Mouse (Mus musculus): ENCODE measurements around the gene Ksr1. TPM values are rescaled to one million over a fixed set of nuclear protein-coding genes. Genes with fewer than 3 reads are reported as not detected.
A peak's percentile ranks its signal among the peaks of the same experiment; 100 is the strongest.

The Ksr1 gene
- polyA plus RNA-seq, 1 experiment from 2014 or later = 3.8 TPM

- Histone ChIP-seq H3K9ac (replicated peaks; ENCODE audit: low read depth, low read length) (no peak overlapping the region), H3K4me1 (ENCODE audit: control insufficient read depth, insufficient read depth, low read length) (peaks cover 7% of the 10 kb centered on the region; the same call in 1 of the 2 replicates), H3K36me3 (ENCODE audit: control insufficient read depth, insufficient read depth, low read length) (no peaks in the 10 kb centered on the region), H3K27me3 (ENCODE audit: control insufficient read depth, insufficient read depth, low read length) (no peaks in the 10 kb centered on the region), H3K9me3 (ENCODE audit: control insufficient read depth, low read depth, low read length) (no peaks in the 10 kb centered on the region), H3K27ac (ENCODE audit: low read length) (peak overlapping the region; percentile 48; the same call in 1 of the 2 replicates), H3K4me2 (replicated peaks; ENCODE audit: low read depth, low read length) (no peak overlapping the region), H3K4me3 (ENCODE audit: low read depth, low read length) (no peak overlapping the region)
- WGBS = 51% methylated on average over 8 of the region's 8 CpGs
- no peak for ATAC-seq (ENCODE audit: insufficient number of reproducible peaks, insufficient read depth, low FRiP score, low read depth)
These were observed 99.5 kb downstream of the Ksr1 start for GRCm38 (mm10) chr11:79046561-79047155.

DNA sequence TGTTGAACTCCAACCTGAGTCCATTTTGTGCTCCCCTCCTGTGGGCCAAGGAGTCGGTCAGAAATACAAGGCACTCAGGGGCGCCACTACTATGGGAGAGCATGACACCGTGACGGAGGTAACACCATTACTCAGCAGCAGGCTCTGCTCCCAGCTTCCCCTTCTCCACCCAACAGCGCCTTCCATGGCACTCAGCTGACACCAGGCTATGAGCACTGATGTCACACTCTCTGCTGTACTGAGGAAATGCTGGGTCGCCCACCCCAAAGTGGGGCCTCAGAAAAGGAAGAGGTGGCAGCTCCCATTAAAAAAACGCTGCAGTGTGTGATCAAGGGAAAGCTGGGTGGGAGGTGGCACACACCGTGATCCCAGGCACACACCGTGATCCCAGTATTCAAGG, 101.0 kb downstream of the Ksr1 start:
- Histone ChIP-seq H3K9ac (replicated peaks; ENCODE audit: low read depth, low read length) (no peak overlapping the region), H3K4me1 (ENCODE audit: control insufficient read depth, insufficient read depth, low read length) (peaks cover 7% of the 10 kb centered on the region; the same call in 1 of the 2 replicates), H3K27me3 (ENCODE audit: control insufficient read depth, insufficient read depth, low read length) (no peaks in the 10 kb centered on the region), H3K4me2 (replicated peaks; ENCODE audit: low read depth, low read length) (no peak overlapping the region), H3K27ac (ENCODE audit: low read length) (no peak overlapping the region), H3K9me3 (ENCODE audit: control insufficient read depth, low read depth, low read length) (no peaks in the 10 kb centered on the region), H3K36me3 (ENCODE audit: control insufficient read depth, insufficient read depth, low read length) (no peaks in the 10 kb centered on the region; the same call in 1 of the 2 replicates), H3K4me3 (ENCODE audit: low read depth, low read length) (no peak overlapping the region)
- WGBS = 90% methylated on average over 9 of the region's 9 CpGs
- ATAC-seq (ENCODE audit: insufficient number of reproducible peaks, insufficient read depth, low FRiP score, low read depth) = no peak

- H3K27me3 ChIP-seq (ENCODE audit: control insufficient read depth, insufficient read depth, low read length) = no peaks in the 10 kb centered on the region
- ATAC-seq (ENCODE audit: insufficient number of reproducible peaks, insufficient read depth, low FRiP score, low read depth) = no peak
These were observed 101.4 kb downstream of the Ksr1 start for GRCm38 (mm10) chr11:79044798-79045197.

GRCm38 (mm10) chr11:79041908-79042430, 104.2 kb downstream of the Ksr1 start:
- Histone ChIP-seq H3K4me1 (ENCODE audit: control insufficient read depth, insufficient read depth, low read length) (peaks cover 2% of the 10 kb centered on the region; the same call in 1 of the 2 replicates), H3K4me2 (replicated peaks; ENCODE audit: low read depth, low read length) (no peak overlapping the region), H3K27ac (ENCODE audit: low read length) (no peak overlapping the region), H3K4me3 (ENCODE audit: low read depth, low read length) (no peak overlapping the region), H3K9me3 (ENCODE audit: control insufficient read depth, low read depth, low read length) (no peaks in the 10 kb centered on the region), H3K9ac (replicated peaks; ENCODE audit: low read depth, low read length) (no peak overlapping the region), H3K36me3 (ENCODE audit: control insufficient read depth, insufficient read depth, low read length) (no peaks in the 10 kb centered on the region; the same call in 1 of the 2 replicates), H3K27me3 (ENCODE audit: control insufficient read depth, insufficient read depth, low read length) (no peaks in the 10 kb centered on the region)
- no peak for ATAC-seq (ENCODE audit: insufficient number of reproducible peaks, insufficient read depth, low FRiP score, low read depth)
- 80% methylated on average over 14 of the region's 14 CpGs for WGBS

More at GRCm38 (mm10) chr11:79044798-79045197, 101.4 kb downstream of the Ksr1 start:
- Histone ChIP-seq H3K4me3 (ENCODE audit: low read depth, low read length) (no peak overlapping the region), H3K9ac (replicated peaks; ENCODE audit: low read depth, low read length) (no peak overlapping the region), H3K9me3 (ENCODE audit: control insufficient read depth, low read depth, low read length) (no peaks in the 10 kb centered on the region), H3K4me1 (ENCODE audit: control insufficient read depth, insufficient read depth, low read length) (peaks cover 7% of the 10 kb centered on the region; the same call in 1 of the 2 replicates), H3K4me2 (replicated peaks; ENCODE audit: low read depth, low read length) (no peak overlapping the region), H3K27ac (ENCODE audit: low read length) (no peak overlapping the region), H3K36me3 (ENCODE audit: control insufficient read depth, insufficient read depth, low read length) (no peaks in the 10 kb centered on the region; the same call in 1 of the 2 replicates)
- 93% methylated on average over 25 of the region's 25 CpGs for whole genome bisulfite sequencing

- ATAC-seq (ENCODE audit: insufficient number of reproducible peaks, insufficient read depth, low FRiP score, low read depth) = no peak
- 55% methylated on average over 2 of the region's 2 CpGs for WGBS
These were observed 106.7 kb downstream of the Ksr1 start for GRCm38 (mm10) chr11:79039488-79039887.

GRCm38 (mm10) chr11:79037555-79037954, 108.7 kb downstream of the Ksr1 start:
- H3K9ac ChIP-seq (replicated peaks; ENCODE audit: low read depth, low read length) = no peak overlapping the region
- H3K9me3 ChIP-seq (ENCODE audit: control insufficient read depth, low read depth, low read length) = no peaks in the 10 kb centered on the region
- H3K4me2 ChIP-seq (replicated peaks; ENCODE audit: low read depth, low read length) = no peak overlapping the region
- 86% methylated on average over 12 of the region's 12 CpGs for WGBS
- no peaks in the 10 kb centered on the region for H3K27me3 ChIP-seq (ENCODE audit: control insufficient read depth, insufficient read depth, low read length)
- no peaks in the 10 kb centered on the region; the same call in 1 of the 2 replicates for H3K36me3 ChIP-seq (ENCODE audit: control insufficient read depth, insufficient read depth, low read length)
- no peak overlapping the region for H3K27ac ChIP-seq (ENCODE audit: low read length)
- no peaks in the 10 kb centered on the region for H3K4me1 ChIP-seq (ENCODE audit: control insufficient read depth, insufficient read depth, low read length)
- ATAC-seq (ENCODE audit: insufficient number of reproducible peaks, insufficient read depth, low FRiP score, low read depth) = no peak
- no peak overlapping the region for H3K4me3 ChIP-seq (ENCODE audit: low read depth, low read length)

More at GRCm38 (mm10) chr11:79039488-79039887, 106.7 kb downstream of the Ksr1 start:
- Histone ChIP-seq H3K9ac (replicated peaks; ENCODE audit: low read depth, low read length) (no peak overlapping the region), H3K4me3 (ENCODE audit: low read depth, low read length) (no peak overlapping the region), H3K4me2 (replicated peaks; ENCODE audit: low read depth, low read length) (no peak overlapping the region), H3K9me3 (ENCODE audit: control insufficient read depth, low read depth, low read length) (no peaks in the 10 kb centered on the region), H3K36me3 (ENCODE audit: control insufficient read depth, insufficient read depth, low read length) (no peaks in the 10 kb centered on the region; the same call in 1 of the 2 replicates), H3K27ac (ENCODE audit: low read length) (no peak overlapping the region), H3K4me1 (ENCODE audit: control insufficient read depth, insufficient read depth, low read length) (no peaks in the 10 kb centered on the region), H3K27me3 (ENCODE audit: control insufficient read depth, insufficient read depth, low read length) (no peaks in the 10 kb centered on the region)

GRCm38 (mm10) chr11:79036324-79036723, 109.9 kb downstream of the Ksr1 start:
- Histone ChIP-seq H3K27ac (ENCODE audit: low read length) (no peak overlapping the region), H3K4me2 (replicated peaks; ENCODE audit: low read depth, low read length) (no peak overlapping the region), H3K4me3 (ENCODE audit: low read depth, low read length) (no peak overlapping the region), H3K27me3 (ENCODE audit: control insufficient read depth, insufficient read depth, low read length) (no peaks in the 10 kb centered on the region), H3K36me3 (ENCODE audit: control insufficient read depth, insufficient read depth, low read length) (no peaks in the 10 kb centered on the region; the same call in 1 of the 2 replicates), H3K9ac (replicated peaks; ENCODE audit: low read depth, low read length) (no peak overlapping the region), H3K9me3 (ENCODE audit: control insufficient read depth, low read depth, low read length) (no peaks in the 10 kb centered on the region), H3K4me1 (ENCODE audit: control insufficient read depth, insufficient read depth, low read length) (no peaks in the 10 kb centered on the region)
- no peak for ATAC-seq (ENCODE audit: insufficient number of reproducible peaks, insufficient read depth, low FRiP score, low read depth)
- WGBS = 81% methylated on average over 13 of the region's 13 CpGs

GRCm38 (mm10) chr11:79033636-79034035, 112.6 kb downstream of the Ksr1 start:
- no peak overlapping the region for H3K27ac ChIP-seq (ENCODE audit: low read length)
- no peak for ATAC-seq (ENCODE audit: insufficient number of reproducible peaks, insufficient read depth, low FRiP score, low read depth)
- no peaks in the 10 kb centered on the region for H3K27me3 ChIP-seq (ENCODE audit: control insufficient read depth, insufficient read depth, low read length)
- H3K4me1 ChIP-seq (ENCODE audit: control insufficient read depth, insufficient read depth, low read length) = no peaks in the 10 kb centered on the region
- H3K9ac ChIP-seq (replicated peaks; ENCODE audit: low read depth, low read length) = no peak overlapping the region
- H3K9me3 ChIP-seq (ENCODE audit: control insufficient read depth, low read depth, low read length) = no peaks in the 10 kb centered on the region
- H3K4me2 ChIP-seq (replicated peaks; ENCODE audit: low read depth, low read length) = no peak overlapping the region
- H3K36me3 ChIP-seq (ENCODE audit: control insufficient read depth, insufficient read depth, low read length) = peaks cover 3% of the 10 kb centered on the region; the same call in 1 of the 2 replicates
- no peak overlapping the region for H3K4me3 ChIP-seq (ENCODE audit: low read depth, low read length)
- WGBS = 86% methylated on average over 11 of the region's 11 CpGs

Data from stomach, embryonic 14.5 days (tissue).